ENCODE assay signal across 9 mouse cellular contexts in the genomic region with DNA sequence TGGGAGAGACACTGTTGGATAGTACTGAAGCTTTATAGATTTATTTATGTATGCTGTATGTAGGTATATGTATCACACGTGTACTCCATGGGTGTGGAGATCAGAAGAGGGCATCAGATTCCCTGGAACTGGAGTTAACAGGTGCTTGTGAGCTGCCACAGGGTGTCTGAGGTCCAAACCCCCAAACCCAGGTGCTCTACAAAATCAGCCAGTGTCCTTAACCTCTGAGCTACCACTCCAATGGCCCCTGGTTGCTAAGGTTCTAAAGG. TPM values are rescaled to one million over a fixed set of nuclear protein-coding genes. Genes with fewer than 3 reads are reported as not detected.
A peak's percentile ranks its signal among the peaks of the same experiment; 100 is the strongest.
DNase-seq lines count a peak whose midpoint lies in the region; ATAC-seq and TF ChIP-seq lines count a peak whose summit lies in the region.
"Had no signal": no experiment of that assay in that cellular context is flagged by ENCODE, and none has a peak within 500 bp of the region (broad histone marks: within the 10 kb centered on the region; RNA-seq: fewer than 3 reads in every experiment).

No protein-coding gene starts in this region.

- no peak for TF ChIP-seq EP300 in MEL (IDR thresholded peaks at IDR 0.05; ENCODE audit: low read depth in 1 of 2, low read length in 2 of 2)

- peaks cover 11% of the 10 kb centered on the region for H3K4me1 ChIP-seq in heart, embryonic 13.5 days
- H3K4me1 ChIP-seq in MEL (ENCODE audit: control insufficient read depth in 1 of 2, insufficient read depth in 2 of 2, low read length in 2 of 2), result peaks cover 0 to 3% of the 10 kb centered on the region in 2 experiments; a peak in 1 of 4 replicates
- peaks cover 24% of the 10 kb centered on the region for H3K4me1 ChIP-seq in hindbrain, embryonic 12.5 days
- peaks cover 16% of the 10 kb centered on the region for H3K4me1 ChIP-seq in midbrain, embryonic 11.5 days (ENCODE audit: control insufficient read depth, insufficient read depth, low read length)

- peak overlapping the region; percentile 72 for H3K4me2 ChIP-seq in heart, embryonic 13.5 days
- H3K4me2 ChIP-seq in hindbrain, embryonic 12.5 days (replicated peaks), result peak overlapping the region; percentile 59
- peak overlapping the region; percentile 48 for H3K4me2 ChIP-seq in midbrain, embryonic 11.5 days

- intact Hi-C loops in left cerebral cortex, postnatal 4 days (cut with DNase I), result no loop called here

- TF ChIP-seq RAD21 in MEL (IDR thresholded peaks at IDR 0.05; ENCODE audit: low read depth, low read length), result no peak

- H3K27me3 ChIP-seq in heart, embryonic 13.5 days (replicated peaks), result no peaks in the 10 kb centered on the region
- no peaks in the 10 kb centered on the region for H3K27me3 ChIP-seq in MEL (ENCODE audit: control insufficient read depth in 1 of 2, insufficient read depth in 2 of 2, low read length in 2 of 2)
- no peaks in the 10 kb centered on the region for H3K27me3 ChIP-seq in hindbrain, embryonic 12.5 days
- no peaks in the 10 kb centered on the region; the same call in 1 of the 2 replicates for H3K27me3 ChIP-seq in midbrain, embryonic 11.5 days (ENCODE audit: control insufficient read depth, insufficient read depth, low read length)

- TF ChIP-seq POLR2A in MEL (IDR thresholded peaks at IDR 0.05; ENCODE audit: control insufficient read depth in 1 of 2, insufficient read depth in 1 of 2, low read depth in 1 of 2, low read length in 2 of 2, poor library complexity in 1 of 2), result no peak

- H3K9me3 ChIP-seq in heart, embryonic 13.5 days, result peaks cover 3% of the 10 kb centered on the region; the same call in 1 of the 2 replicates
- H3K9me3 ChIP-seq in MEL (replicated peaks; ENCODE audit: insufficient read depth, low read length), result no peaks in the 10 kb centered on the region
- H3K9me3 ChIP-seq in hindbrain, embryonic 12.5 days (replicated peaks), result no peaks in the 10 kb centered on the region
- no peaks in the 10 kb centered on the region for H3K9me3 ChIP-seq in midbrain, embryonic 11.5 days (ENCODE audit: control insufficient read depth, low read length)

- no peaks in the 10 kb centered on the region for H3K36me3 ChIP-seq in heart, embryonic 13.5 days
- H3K36me3 ChIP-seq in MEL (ENCODE audit: control insufficient read depth in 1 of 2, insufficient read depth in 2 of 2, low read length in 2 of 2), result peaks cover 0 to 2% of the 10 kb centered on the region in 2 experiments; a peak in 2 of 4 replicates
- no peaks in the 10 kb centered on the region for H3K36me3 ChIP-seq in hindbrain, embryonic 12.5 days
- H3K36me3 ChIP-seq in midbrain, embryonic 11.5 days (ENCODE audit: control insufficient read depth, insufficient read depth, low read length), result no peaks in the 10 kb centered on the region

- H3K9ac ChIP-seq in heart, embryonic 13.5 days, result peak overlapping the region; percentile 83
- H3K9ac ChIP-seq in MEL (ENCODE audit: control insufficient read depth, low read depth, low read length, poor library complexity, severe bottlenecking), result no peak overlapping the region
- H3K9ac ChIP-seq in hindbrain, embryonic 12.5 days, result peak overlapping the region; percentile 67
- H3K9ac ChIP-seq in midbrain, embryonic 11.5 days (ENCODE audit: low read length), result peak overlapping the region; percentile 61

- no peak for ATAC-seq in heart, embryonic 13.5 days (ENCODE audit: extremely low read depth, insufficient number of reproducible peaks, low FRiP score, low TSS enrichment)
- ATAC-seq in hindbrain, embryonic 12.5 days (ENCODE audit: low FRiP score), result peak; percentile 5; the same call in 1 of the 2 replicates
- ATAC-seq in midbrain, embryonic 11.5 days (ENCODE audit: low FRiP score), result no peak

- H3K27ac ChIP-seq in heart, embryonic 13.5 days (replicated peaks), result peak overlapping the region; percentile 91
- H3K27ac ChIP-seq in MEL (ENCODE audit: control insufficient read depth, low read depth, low read length), result no peak overlapping the region
- H3K27ac ChIP-seq in hindbrain, embryonic 12.5 days, result peak overlapping the region; percentile 96
- H3K27ac ChIP-seq in midbrain, embryonic 11.5 days (ENCODE audit: low read depth, low read length), result peak overlapping the region; percentile 93

- H3K4me3 ChIP-seq in heart, embryonic 13.5 days, result peak overlapping the region; percentile 66
- peak overlapping the region; percentile 53 to 79 for H3K4me3 ChIP-seq in MEL (ENCODE audit: control insufficient read depth in 1 of 2, insufficient read depth in 1 of 2, low read depth in 2 of 2, low read length in 2 of 2)
- H3K4me3 ChIP-seq in hindbrain, embryonic 12.5 days, result peak overlapping the region; percentile 41
- peak overlapping the region; percentile 27; the same call in 1 of the 2 replicates for H3K4me3 ChIP-seq in midbrain, embryonic 11.5 days (ENCODE audit: low read depth, low read length)

- DNase-seq in heart, adult 11 months, result no peak
- DNase-seq in MEL (ENCODE audit: low read depth, low spot score), result no peak
- peak; percentile 91 for DNase-seq in midbrain, embryonic 11.5 days (ENCODE audit: low spot score, missing footprints)
- no peak for DNase-seq in embryo, embryonic 11 days
- no peak for DNase-seq in left cerebral cortex, postnatal 4 days
- DNase-seq in layer of hippocampus, postnatal 36 days, result no peak

- no peaks in the 10 kb centered on the region for H3K79me2 ChIP-seq in MEL (ENCODE audit: control insufficient read depth, insufficient read depth, low read length, poor library complexity)

- TF ChIP-seq CTCF in MEL (IDR thresholded peaks at IDR 0.05 in 2 of 3, conservative IDR thresholded peaks at IDR 0.05 in 1 of 3; ENCODE audit: control insufficient read depth in 1 of 3, insufficient read depth in 1 of 3, low read depth in 2 of 3, low read length in 3 of 3, poor library complexity in 1 of 3, severe bottlenecking in 1 of 3), result no peak

- WGBS in heart, embryonic 13.5 days, result 14% methylated on average over 1 of the region's 1 CpGs
- 3% methylated on average over 1 of the region's 1 CpGs for WGBS in hindbrain, embryonic 12.5 days
- WGBS in midbrain, embryonic 11.5 days, result 0% methylated on average over 1 of the region's 1 CpGs

TF ChIP-seq in MEL, 35 proteins besides CTCF, POLR2A, EP300 and RAD21:
- TF ChIP-seq CHD2 (IDR thresholded peaks at IDR 0.05; ENCODE audit: low read length) (no peak), MYB (IDR thresholded peaks at IDR 0.05; ENCODE audit: low read depth, low read length) (no peak), TAL1 (IDR thresholded peaks at IDR 0.05; ENCODE audit: low read length) (no peak), HCFC1 (IDR thresholded peaks at IDR 0.05; ENCODE audit: low read depth, low read length) (no peak), MAFK (IDR thresholded peaks at IDR 0.05; ENCODE audit: borderline replicate concordance, low read depth, low read length) (no peak), TBP (IDR thresholded peaks at IDR 0.05; ENCODE audit: low read depth, low read length) (no peak), ZC3H11A (IDR thresholded peaks at IDR 0.05; ENCODE audit: low read depth, low read length) (no peak), RCOR1 (IDR thresholded peaks at IDR 0.05; ENCODE audit: low read depth, low read length) (no peak), USF2 (IDR thresholded peaks at IDR 0.05; ENCODE audit: borderline replicate concordance in 1 of 2, insufficient read depth in 1 of 2, low read depth in 1 of 2, low read length in 2 of 2) (no peak), POLR2AphosphoS2 (IDR thresholded peaks at IDR 0.05; ENCODE audit: low read length) (no peak), UBTF (IDR thresholded peaks at IDR 0.05; ENCODE audit: borderline replicate concordance, insufficient read depth, low read depth, low read length) (no peak), ELF1 (IDR thresholded peaks at IDR 0.05; ENCODE audit: low read depth, low read length) (no peak), TCF12 (IDR thresholded peaks at IDR 0.05; ENCODE audit: low read depth, low read length) (no peak), CHD1 (IDR thresholded peaks at IDR 0.05; ENCODE audit: low read depth, low read length) (no peak), ZMIZ1 (IDR thresholded peaks at IDR 0.05; ENCODE audit: low read depth, low read length) (no peak)

RNA-seq across cellular contexts. Expression of a gene that starts 39.7 kb away (rescaled TPM):
- not detected in 2 replicates for polyA plus RNA-seq in heart, embryonic 13.5 days (2015; fragmentation: Nextera tagmentation; extraction: Ambion mirVana)
- total RNA-seq in MEL (2012; rRNA removed), result not detected in 2 replicates
- not detected for polyA plus RNA-seq in MEL (2012; ENCODE audit: insufficient read depth in 1 of 2, insufficient read length in 2 of 2, low read depth in 1 of 2, low replicate concordance in 2 of 2, missing spikeins in 1 of 2)
- not detected in 2 replicates for polyA plus RNA-seq in hindbrain, embryonic 12.5 days (2016; fragmentation: Nextera tagmentation; extraction: Ambion mirVana)
- polyA plus RNA-seq in midbrain, embryonic 11.5 days (2014; fragmentation: Nextera tagmentation; extraction: Ambion mirVana), result not detected in 2 replicates
- total RNA-seq in left cerebral cortex, postnatal 4 days (2021), result not detected
- total RNA-seq in layer of hippocampus, postnatal 36 days (2021), result not detected
- total RNA-seq: layer of hippocampus, adult 18-20 months had no signal
